Mouse (Mus musculus) R1 (cell line): ENCODE data around the gene Maz.
A peak's percentile ranks its signal among the peaks of the same experiment; 100 is the strongest.

ENCODE experiments used
- DNase-seq: peaks from one replicate; pipeline ENCODE4 v3.0.0-alpha.2; 2018; ENCODE audit warnings: low read depth, low spot score

Maz gene

DNA sequence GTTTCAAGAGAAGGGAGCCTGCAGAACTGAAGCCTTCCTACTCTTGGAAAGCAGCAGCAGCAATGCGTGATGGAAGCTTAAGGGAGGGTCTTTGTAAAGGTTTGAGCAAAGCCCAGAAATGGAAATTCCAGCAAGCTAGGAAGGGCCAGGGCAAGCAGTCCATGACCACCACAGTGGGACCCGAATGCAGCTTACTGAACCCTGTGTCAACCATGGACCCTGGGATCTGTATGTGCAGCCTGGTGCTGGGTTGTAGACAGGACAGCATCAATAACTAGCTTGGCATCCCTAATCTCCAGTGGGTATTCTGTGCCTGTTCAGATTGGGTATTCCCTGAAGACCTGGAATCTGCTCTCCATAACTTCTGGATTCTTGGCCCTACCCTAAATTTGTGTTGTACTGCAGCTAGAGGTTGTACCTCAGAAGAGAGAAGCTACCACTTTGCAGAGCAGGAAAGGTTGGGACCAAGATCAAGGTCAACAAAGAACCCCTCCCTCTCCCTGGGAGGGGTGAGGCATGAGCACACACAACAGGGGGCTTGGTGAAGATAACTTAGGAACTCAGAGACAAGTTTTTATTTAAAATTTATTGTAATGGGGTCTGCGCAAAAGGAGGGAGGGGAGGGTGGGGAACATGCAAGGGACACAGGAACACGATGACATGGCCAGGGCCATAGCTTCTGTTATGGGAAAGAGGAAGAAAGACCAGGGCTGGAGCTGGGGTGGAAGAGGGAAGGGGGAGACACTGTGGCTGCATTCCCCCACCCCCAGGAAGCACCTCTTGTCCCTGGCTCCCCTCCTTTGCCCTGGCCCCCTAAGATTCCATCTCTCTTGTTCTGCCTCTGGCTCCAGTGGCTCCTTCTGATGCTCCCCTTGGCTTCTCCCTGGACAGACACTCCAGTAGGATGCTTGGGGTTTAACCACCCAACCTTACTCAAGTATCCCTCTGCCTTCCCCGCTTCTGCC, 5.0 kb downstream of the Maz start:
- DNase-seq: peak; percentile 55

DNA sequence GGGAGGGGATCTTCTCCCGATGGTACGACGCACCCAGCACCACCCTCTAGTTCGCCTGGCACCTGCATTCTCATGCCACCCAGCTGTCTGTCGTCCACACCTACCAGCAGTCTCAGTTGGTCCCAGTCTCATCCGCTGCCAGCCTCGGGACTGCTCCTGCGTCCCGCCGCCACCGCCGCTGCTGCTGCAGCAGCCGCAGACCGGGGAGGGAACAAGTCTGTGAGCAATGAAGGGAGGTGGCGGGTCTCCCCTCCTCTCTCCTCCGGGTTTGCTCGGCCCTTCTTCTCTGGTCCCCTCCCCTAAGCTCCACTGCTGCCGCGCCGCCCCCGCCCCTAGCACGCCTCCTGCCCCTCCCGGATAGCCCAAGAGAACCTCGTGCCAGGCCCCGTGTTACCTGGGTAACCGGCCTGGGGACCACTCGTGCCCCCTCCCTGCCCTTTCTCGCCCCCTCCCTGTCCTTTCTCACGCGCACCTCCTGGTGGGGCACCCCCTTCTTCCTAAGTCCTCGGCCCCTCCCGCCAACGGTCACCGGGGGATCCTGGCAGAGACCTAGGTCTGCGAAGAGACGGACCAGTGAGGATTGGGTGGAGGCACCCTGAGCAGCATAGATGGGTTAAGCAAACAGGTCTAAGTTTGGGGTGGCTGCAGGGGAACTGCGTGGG, 5.8 kb downstream of the Maz start, which contains the start of the genes Gm42742 and Prrt2:
TSS of gene Gm42742 (minus strand) at position 197 of the 662 bp plus-strand sequence.
TSS of gene Prrt2 (minus strand) at position 311 of the 662 bp plus-strand sequence.
- peak; percentile 72 for DNase-seq

DNA sequence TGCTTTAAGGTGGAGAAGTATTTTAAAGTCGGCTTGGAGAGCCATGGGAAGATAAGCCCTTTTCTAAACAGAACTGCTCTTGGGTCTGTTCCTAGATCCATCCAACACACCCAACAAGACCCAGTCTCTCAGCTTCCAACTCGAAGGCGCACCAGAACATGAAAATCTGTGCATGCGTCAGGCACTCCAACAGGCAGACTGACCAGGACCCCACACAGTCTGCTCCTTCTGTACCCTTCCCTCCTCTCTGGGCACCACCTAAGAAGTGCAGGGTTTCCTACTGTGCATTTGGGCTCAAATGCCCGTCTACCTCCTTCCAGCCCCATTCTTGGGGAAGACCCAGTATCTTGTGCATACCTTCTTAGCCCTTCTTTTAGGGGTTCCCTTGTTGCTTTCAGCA, 6.3 kb downstream of the Maz start:
- no peak for DNase-seq

DNA sequence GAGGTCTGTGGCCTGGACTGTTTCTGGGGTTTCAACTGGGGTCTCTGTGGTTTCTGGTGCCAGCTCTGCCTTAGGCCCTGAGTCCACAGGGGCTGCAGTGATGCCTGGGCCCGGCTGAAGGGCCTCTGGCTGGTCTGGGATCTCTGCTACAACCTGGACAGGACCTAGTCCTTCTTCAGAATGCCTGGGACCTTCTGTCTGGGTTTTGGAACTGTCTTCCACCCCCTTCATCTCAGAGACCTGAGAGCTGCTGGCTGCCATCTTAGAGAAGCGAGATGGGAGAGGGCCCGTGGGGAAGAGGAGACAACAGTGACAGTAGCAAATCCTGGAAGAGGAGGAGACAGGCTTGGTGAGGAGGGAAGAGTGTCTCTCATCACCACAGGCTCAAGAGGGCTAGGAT, 6.8 kb downstream of the Maz start:
- DNase-seq: no peak

DNA sequence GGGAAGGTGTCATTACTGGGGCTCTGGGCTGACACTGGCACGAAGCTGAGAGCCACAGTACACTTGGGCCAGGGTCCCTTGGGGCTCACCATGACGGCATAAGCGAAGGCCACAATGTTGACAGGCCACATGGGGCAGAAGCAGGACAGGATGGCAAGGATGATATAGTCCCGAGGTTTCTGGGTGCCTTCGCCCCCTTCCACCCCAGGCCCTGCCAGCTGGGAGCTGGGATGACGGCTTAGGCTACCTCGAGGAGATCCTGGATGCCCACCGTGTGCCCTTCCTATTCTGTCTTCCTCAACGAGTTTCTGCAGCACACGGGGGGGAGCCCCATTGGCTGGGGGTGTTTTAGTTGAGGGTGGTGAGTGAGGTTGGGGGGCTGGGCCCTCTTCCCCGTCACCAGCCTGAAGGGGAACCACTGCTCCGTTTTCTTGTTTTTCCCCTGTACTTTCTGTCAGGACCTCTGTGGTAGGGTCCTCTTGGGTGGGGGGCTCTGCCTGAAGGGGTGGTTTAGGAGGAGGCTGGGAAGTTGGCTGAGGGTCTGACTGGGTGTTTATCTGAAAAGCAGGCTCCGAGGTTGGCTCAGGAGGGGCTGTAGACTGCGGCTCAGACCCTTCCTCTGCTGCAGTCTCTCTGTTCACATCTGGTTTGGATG, 7.4 kb downstream of the Maz start:
- no peak for DNase-seq

DNA sequence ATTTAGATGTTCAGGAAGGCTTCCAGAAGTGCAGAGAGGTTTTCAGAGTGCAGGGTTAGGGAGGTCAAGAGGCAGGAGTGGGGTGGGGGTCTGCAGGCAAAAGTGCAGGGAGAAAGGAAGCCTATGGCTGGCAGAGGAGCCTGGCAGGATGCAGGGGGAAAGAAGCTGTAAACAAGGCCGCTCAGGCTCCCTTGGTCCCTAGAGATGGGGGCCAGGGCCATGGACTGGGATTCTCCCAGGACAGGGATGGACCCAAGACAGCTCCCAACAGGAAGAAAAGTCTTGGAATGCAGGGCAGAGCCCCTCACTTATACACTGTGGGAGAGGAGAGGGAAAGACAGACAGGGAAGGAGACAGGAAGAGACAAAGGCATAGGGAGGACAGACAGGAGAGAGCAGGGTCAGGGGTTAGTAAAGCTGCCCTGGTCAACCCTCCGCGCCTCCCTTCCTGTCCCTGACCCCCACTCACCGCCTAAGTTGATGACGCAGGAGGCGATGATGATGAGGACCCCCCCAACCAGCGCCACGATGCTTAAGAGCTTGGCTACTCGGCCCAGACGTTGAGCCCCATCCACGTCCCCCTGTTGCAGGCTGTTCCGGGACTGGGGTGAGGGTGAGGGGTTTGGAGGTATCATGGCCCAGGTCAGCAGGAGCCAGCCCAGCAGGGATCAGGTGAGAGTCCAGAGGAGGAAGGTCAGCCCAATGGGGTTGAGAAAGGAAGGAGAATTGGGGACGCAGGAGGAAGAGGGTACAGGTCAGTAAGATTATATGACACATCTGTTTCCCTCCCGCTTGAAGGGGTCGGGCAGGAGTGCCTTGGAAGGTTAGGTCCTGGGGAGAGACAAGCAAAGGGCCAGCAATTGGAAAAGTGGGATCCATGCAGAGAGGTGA, 8.2 kb downstream of the Maz start:
- no peak for DNase-seq

DNA sequence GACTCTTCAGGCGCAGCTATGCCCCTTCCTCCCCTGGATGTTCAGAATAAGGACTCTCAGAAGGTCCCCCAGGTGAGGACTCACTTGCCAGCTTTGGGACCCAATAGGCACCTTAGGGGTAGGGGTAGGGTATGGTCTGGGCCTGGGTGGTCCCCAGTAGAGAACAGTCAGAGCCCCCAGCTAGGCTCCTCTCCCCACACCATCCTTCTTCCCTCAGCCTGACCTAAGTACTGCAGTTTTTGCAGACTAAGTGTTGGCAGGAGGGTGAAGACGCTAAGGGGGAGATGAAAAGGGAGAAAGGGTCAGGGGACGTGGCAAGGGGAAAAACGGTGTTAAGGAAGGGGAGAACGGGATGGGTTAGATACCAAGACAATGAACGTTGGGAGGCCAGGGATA, 8.9 kb downstream of the Maz start:
- DNase-seq: no peak

DNA sequence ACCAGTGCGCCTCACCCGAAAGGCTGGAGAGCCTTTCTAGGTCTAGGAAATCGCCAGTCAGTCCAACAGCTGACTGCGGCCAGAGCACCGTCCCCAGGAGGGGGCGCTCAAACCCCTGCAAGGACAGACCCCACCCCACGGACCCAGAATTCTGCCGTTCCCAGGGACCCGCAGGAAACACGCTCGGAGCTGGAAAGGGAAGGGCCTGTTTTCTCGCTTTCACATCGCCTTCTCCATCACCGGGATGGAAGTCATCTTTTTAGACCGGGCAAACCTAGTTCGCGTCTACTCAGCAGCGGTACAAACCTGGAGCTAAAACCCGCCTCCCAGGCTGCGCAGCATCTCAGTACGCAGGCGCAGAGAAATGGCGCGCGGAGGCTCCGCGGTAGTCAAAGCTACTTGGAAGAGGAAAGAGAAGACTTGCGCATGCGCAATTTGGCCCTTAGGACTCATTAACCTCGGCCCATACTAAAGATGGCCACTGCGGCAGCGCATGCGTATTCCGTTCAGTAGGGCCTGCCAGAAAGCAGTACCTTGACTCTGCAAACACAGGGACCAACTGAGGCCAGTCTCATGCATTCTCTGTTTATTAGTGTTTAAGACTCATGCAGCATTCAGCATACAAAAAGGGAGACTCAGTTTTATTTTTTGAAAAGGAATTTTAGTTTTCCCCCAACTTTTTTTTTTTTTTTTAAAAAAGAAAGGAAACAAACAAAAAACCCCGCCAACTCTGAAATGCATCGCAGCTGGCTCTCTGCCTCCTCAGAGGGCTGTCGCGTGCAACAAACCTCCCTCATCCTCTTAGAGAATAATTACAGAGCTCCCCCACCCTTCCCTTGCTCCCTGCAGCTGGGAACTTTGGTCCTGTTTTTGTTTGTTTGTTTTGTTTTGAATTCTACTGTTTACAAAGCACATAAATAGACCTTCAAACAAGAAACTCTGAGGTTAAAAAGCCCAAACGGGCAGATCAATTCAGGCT, 9.6 kb downstream of the Maz start, which contains the start of gene Pagr1a:
TSS of gene Pagr1a (minus strand) at position 382 of the 979 bp plus-strand sequence.
- peak; percentile 100 for DNase-seq

DNA sequence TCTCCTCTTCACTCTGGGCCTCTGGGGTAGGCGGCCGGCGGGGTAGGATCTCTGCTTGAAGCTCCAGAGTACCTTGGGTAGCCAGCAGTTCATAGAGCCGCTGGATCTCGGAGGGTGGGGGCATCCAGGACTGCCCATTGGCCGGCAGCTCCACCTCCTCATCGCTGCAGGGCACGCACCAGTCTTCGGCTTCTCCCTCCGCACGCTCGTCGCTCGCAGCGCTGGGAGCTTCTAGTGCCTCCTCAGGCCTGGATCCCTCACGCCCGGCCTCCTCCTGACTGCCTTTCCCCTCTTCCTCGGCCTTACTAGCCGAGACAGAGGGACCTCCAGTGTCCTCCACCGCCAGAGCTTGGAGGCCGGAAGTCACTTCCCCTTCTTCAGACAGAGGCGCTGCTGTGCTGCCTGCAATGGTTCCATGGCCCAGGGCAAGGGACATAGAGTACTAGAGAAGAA, 10.3 kb downstream of the Maz start:
- peak; percentile 51 for DNase-seq

DNA sequence TGATC, 10.6 kb downstream of the Maz start, which contains the start of gene Pagr1b:
TSS of gene Pagr1b (minus strand) at position 4 of the 5 bp plus-strand sequence.
- DNase-seq: no peak

DNA sequence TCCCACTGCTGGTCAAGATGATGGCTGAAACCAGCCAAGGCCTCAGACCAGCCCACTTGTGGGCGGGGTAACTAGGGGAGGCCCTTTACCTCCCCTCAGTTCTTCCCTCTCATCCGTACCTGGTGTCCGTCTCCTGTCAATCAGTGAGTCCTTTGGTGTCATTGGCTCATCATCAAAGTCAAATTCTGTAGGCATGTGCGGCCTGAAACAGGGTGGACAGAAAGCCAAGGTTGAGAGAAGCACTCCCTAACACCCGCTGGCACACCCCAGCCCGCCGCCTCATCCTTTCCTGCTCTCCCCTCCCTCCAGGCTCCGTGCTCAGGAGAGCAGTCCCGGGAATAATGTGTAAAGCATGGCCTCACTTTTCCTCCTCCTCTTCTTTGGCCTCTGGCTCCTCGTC, 10.8 kb downstream of the Maz start:
- peak; percentile 97 for DNase-seq

DNA sequence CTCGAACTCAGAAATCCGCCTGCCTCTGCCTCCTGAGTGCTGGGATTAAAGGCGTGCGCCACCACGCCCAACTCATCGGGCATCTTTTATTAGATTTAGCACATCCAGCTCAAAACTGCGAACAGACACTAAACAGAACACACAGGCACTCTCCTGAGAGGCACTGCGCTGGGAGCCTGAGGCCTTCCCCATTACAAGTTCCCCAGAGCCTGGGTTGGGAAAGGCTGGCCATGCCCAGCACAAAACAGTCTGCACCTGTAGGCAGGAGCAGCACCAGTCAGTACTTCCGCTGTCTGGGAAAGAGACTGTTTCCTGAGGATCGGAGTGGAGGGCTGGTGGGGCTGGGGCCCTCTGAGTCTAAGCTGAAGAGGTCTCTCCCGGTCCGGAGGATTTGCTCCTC, 11.8 kb downstream of the Maz start:
- DNase-seq: no peak

DNA sequence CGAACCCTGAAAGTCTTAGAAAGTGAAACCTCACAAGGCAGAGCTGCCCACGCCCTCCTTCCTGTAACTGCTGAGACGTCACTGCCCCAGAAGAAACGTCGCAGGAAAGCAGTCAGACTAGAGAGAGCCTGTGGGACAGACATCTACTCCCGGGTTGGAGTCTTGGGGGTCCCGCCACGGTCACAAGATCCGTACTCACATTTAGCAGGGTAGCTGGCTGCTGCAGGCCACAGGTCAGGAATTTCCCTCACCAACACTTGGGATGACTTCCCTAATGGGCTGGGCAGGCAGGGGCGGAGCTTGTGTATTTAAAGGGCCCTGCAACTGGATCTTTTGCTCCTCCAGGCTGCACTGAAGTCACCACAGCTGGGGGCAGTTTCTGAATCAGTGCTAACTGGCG, 12.5 kb downstream of the Maz start, which contains the start of gene Mvp:
TSS of gene Mvp (minus strand) at position 302 of the 400 bp plus-strand sequence.
- peak; percentile 83 for DNase-seq

DNA sequence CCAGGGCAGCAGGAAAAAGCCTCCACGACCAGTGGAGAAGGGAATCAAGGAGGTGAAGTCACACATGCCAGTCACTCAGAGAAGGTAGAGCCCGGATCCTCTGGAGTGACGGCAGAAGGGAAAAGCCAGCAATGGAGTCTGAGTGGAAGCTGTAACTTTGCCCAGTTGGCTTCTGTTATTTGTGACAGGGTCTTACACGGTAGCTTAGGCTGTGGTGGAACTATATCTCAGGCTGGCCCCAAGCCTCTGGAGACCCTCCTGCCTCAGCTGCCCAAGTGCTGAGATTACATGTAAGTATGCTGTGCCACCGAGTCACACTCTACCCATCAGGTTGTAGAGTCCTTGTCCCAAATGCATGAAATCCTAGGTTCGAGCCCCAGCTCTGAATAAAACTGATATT, 13.5 kb downstream of the Maz start:
- DNase-seq: no peak

DNA sequence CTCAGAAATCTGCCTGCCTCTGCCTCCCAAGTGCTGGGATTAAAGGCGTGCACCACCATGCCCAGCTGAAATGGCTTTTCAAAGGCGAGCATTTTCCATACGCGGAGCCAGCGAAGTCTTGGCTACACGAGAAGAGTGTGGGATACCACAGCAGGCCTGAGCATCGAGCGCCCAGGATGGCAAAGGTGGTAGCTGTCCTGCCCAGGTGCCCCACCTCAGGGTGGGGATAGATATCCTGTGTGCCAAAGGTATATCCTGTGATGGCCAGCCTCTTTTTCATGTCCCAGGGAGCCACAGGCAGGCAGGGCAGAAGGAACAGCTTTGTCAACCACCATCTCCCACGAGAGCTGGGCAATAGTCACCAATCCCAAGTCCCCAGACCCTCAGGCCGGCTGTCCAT, 14.0 kb downstream of the Maz start:
- no peak for DNase-seq

DNA sequence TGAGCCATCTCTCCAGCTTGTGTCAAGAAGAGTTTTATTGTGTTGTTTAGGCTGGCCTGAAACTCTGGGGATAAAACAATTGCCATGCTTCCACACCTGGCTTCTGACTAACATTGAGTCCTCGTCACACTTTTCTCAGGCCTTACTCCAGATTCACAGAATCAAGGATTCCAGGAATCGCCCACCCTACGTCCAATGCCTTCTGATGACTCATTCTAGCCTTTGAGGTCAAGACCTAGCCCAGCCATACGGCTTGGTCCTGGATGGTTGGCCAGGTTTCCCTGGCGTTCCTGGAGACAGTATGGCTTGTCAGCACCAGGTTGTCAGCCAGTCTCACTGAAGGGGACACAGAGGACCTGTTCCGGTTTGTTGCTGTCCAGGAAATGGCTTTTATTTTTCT, 14.5 kb downstream of the Maz start:
- DNase-seq: no peak

DNA sequence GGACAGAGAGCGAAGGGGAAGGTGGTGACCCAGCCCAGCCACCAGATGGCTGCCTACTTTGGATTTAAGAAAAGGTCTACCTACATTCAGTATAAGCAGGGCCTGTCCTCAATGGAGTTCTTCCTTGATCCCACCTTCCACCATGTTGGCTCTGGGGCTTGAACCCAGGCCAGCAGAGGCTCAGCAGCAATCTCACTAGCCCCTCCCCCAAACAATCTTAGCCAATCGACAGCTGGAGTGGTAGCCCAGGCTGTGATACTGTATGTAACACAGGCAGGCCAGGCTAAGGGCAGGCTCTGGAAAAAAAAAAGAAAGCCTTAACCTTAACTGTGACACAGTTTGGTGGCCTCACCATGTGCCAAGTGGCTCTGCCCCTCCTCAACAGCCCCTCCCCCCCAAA, 15.1 kb downstream of the Maz start:
- peak; percentile 61 for DNase-seq

DNA sequence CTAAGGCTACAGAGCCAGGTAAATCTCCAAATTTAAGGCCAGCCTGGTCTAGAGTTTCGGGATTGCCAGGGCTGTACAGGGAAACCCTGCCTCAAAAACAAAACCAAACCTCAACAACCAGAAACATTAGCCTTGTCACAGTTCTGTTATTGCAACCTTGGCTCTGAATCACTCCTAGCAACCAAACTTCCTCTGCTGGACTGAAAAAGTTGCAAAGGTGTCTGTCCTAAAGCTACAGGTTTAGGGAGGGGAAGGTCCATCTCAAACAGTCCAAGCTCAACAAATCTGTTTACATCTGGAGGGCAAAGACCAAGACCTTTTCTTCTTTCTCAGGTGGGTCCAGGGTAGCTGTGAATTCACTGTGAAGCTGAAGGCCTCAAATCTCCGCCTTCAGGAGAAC, 15.8 kb downstream of the Maz start:
- DNase-seq: no peak

DNA sequence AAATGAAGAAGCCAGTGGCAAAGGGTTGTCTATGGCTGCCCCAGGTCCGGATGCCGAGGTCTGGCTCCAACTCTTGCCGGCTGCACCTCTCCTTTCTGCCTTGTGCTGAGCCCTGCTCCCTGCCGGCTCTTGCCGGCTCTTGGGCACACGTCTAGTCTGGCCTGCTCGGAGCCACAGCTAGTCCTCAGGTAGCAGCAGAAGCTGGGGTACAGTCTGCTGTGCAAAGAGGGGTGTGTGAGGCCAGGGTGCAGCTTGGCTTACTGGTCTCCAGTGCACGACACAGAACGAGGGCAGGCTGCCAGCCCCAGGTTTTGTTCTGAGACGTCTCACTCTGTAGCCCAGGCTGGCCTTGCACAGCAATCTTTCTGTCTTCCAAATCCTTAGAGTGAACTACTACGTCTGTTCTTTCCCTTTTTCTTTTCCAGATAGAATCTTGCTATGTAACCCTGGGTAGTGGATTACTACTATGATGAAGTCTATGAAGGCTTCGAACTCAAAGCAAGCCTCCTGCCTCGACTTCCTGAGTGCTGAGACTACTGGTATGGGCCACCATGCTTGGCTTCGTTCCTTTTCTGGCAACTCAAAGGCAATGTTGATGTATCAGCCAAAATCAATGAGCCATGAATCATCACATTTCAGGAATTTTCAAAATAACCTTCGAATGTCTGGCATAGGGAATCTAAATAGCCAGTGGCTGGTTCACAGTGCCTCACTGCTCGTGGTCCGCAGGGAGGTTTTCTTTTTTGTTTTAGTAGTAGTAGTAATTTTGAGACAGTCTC, 17.3 kb downstream of the Maz start:
- DNase-seq: no peak
